Mouse (Mus musculus) forebrain, embryonic 15.5 days (tissue): Measurements from ENCODE around the gene Tmem86a. TPM values are rescaled to one million over a fixed set of nuclear protein-coding genes. Genes with fewer than 3 reads are reported as not detected.
A peak's percentile ranks its signal among the peaks of the same experiment; 100 is the strongest.

Experiments
- ATAC-seq: fragments of 200-750 bp; cut with Nextera tagmentation; replicated peaks from 2 replicates; pipeline ENCODE4 v1.8.0; 2017; ENCODE audit warnings: mild to moderate bottlenecking, moderate TSS enrichment, moderate library complexity
- H3K27ac ChIP-seq: fragments of 300-500 bp; sonication (generic); replicated peaks from 2 replicates; pipeline ENCODE4 v1.5.1; 2015; ENCODE audit warnings: mild to moderate bottlenecking, inconsistent platforms
- H3K27me3 ChIP-seq: fragments of 300-500 bp; sonication (generic); 2 replicates; pipeline ENCODE4 v1.6.1; 2015; ENCODE audit warnings: inconsistent platforms
- H3K36me3 ChIP-seq: fragments of 300-500 bp; sonication (generic); 2 replicates; pipeline ENCODE4 v1.6.1; 2015; ENCODE audit warnings: mild to moderate bottlenecking, inconsistent platforms
- H3K4me1 ChIP-seq: fragments of 300-500 bp; sonication (generic); 2 replicates; pipeline ENCODE4 v1.6.1; 2015; ENCODE audit warnings: inconsistent platforms
- H3K4me2 ChIP-seq: fragments of 300-500 bp; sonication (generic); replicated peaks from 2 replicates; pipeline ENCODE4 v1.6.1; 2015; ENCODE audit warnings: mild to moderate bottlenecking, inconsistent platforms
- H3K4me3 ChIP-seq: fragments of 300-500 bp; sonication (generic); 2 replicates; pipeline ENCODE4 v1.5.1; 2015; ENCODE audit warnings: mild to moderate bottlenecking, inconsistent platforms
- H3K9ac ChIP-seq: fragments of 300-500 bp; sonication (generic); replicated peaks from 2 replicates; pipeline ENCODE4 v1.6.1; 2015; ENCODE audit warnings: mild to moderate bottlenecking, inconsistent platforms
- H3K9me3 ChIP-seq: fragments of 300-500 bp; sonication (generic); 2 replicates; pipeline ENCODE4 v1.6.1; 2016; ENCODE audit warnings: inconsistent platforms
- WGBS: fragments of 180-500 bp; shearing (Covaris S2); methylation state at CpG from one replicate; pipeline ENCODE4 v1.1.7; 2015; ENCODE audit warnings: mixed read lengths; 5-methylcytosine and 5-hydroxymethylcytosine counted together
- polyA plus RNA-seq: library from polyadenylated mRNA; unstranded; fragments of >200 nt; fragmentation: Nextera tagmentation; extraction: Ambion mirVana; gene quantifications from 2 replicates; pipeline ENCODE4 v1.2.1, GENCODE M21; 2015

The Tmem86a gene
- 25.4 and 25.7 TPM in 2 replicates for polyA plus RNA-seq

GRCm38 (mm10) chr7:47050366-47050765, at the start of gene Tmem86a:
Tmem86a (plus strand) TSS chr7:47050601.
- peak within 1 kb of the TSS; percentile 83 for H3K9ac ChIP-seq
- WGBS: under 1% methylated on average over 33 of the region's 33 CpGs
- peaks cover 23% of the 10 kb centered on the region for H3K4me1 ChIP-seq
- H3K4me3 ChIP-seq: peak within 1 kb of the TSS; percentile 80
- ATAC-seq: peak; percentile 99
- no peaks in the 10 kb centered on the region for H3K9me3 ChIP-seq
- no peaks in the 10 kb centered on the region for H3K36me3 ChIP-seq
- H3K4me2 ChIP-seq: peak within 1 kb of the TSS; percentile 70
- peak within 1 kb of the TSS; percentile 92 for H3K27ac ChIP-seq
- peaks cover 4% of the 10 kb centered on the region; the same call in 1 of the 2 replicates for H3K27me3 ChIP-seq

GRCm38 (mm10) chr7:47000644-47000983, 49.8 kb upstream of the Tmem86a start:
- Histone ChIP-seq H3K9ac (no peak overlapping the region), H3K4me3 (no peak overlapping the region), H3K9me3 (no peaks in the 10 kb centered on the region), H3K4me2 (no peak overlapping the region), H3K27me3 (no peaks in the 10 kb centered on the region), H3K4me1 (peaks cover 62% of the 10 kb centered on the region), H3K36me3 (peaks cover 27% of the 10 kb centered on the region), H3K27ac (peak overlapping the region; percentile 79)
- ATAC-seq: peak; percentile 96
- WGBS: 22% methylated on average over 3 of the region's 3 CpGs

GRCm38 (mm10) chr7:47001125-47001899, 49.1 kb upstream of the Tmem86a start:
- Histone ChIP-seq H3K4me3 (no peak overlapping the region), H3K9ac (no peak overlapping the region), H3K27ac (peak overlapping the region; percentile 79), H3K27me3 (no peaks in the 10 kb centered on the region), H3K36me3 (peaks cover 21% of the 10 kb centered on the region), H3K4me2 (no peak overlapping the region), H3K4me1 (peaks cover 68% of the 10 kb centered on the region), H3K9me3 (no peaks in the 10 kb centered on the region)
- 58% methylated on average over 5 of the region's 5 CpGs for WGBS
- no peak for ATAC-seq

GRCm38 (mm10) chr7:47001900-47002275, 48.5 kb upstream of the Tmem86a start:
- Histone ChIP-seq H3K4me3 (no peak overlapping the region), H3K9me3 (no peaks in the 10 kb centered on the region), H3K27ac (peak overlapping the region; percentile 62), H3K27me3 (no peaks in the 10 kb centered on the region), H3K4me2 (no peak overlapping the region), H3K4me1 (peaks cover 71% of the 10 kb centered on the region), H3K9ac (no peak overlapping the region), H3K36me3 (peaks cover 19% of the 10 kb centered on the region)
- ATAC-seq: no peak
- 60% methylated on average over 4 of the region's 4 CpGs for WGBS

GRCm38 (mm10) chr7:47003411-47004115, 46.8 kb upstream of the Tmem86a start:
- H3K9ac ChIP-seq: no peak overlapping the region
- no peaks in the 10 kb centered on the region for H3K27me3 ChIP-seq
- H3K4me2 ChIP-seq: no peak overlapping the region
- peaks cover 2% of the 10 kb centered on the region; the same call in 1 of the 2 replicates for H3K36me3 ChIP-seq
- H3K4me3 ChIP-seq: no peak overlapping the region
- no peaks in the 10 kb centered on the region for H3K9me3 ChIP-seq
- ATAC-seq: no peak
- peak overlapping the region; percentile 62 for H3K27ac ChIP-seq
- H3K4me1 ChIP-seq: peaks cover 75% of the 10 kb centered on the region
- 14% methylated on average over 3 of the region's 3 CpGs for WGBS

GRCm38 (mm10) chr7:47007109-47007780, 43.2 kb upstream of the Tmem86a start:
- peak overlapping the region; percentile 89 for H3K27ac ChIP-seq
- peak overlapping the region; percentile 74 for H3K4me3 ChIP-seq
- peaks cover 65% of the 10 kb centered on the region for H3K4me1 ChIP-seq
- no peak for ATAC-seq
- 20% methylated on average over 21 of the region's 21 CpGs for WGBS
- no peaks in the 10 kb centered on the region for H3K36me3 ChIP-seq
- H3K4me2 ChIP-seq: peak overlapping the region; percentile 86
- H3K9ac ChIP-seq: peak overlapping the region; percentile 56
- no peaks in the 10 kb centered on the region for H3K9me3 ChIP-seq
- no peaks in the 10 kb centered on the region for H3K27me3 ChIP-seq

- H3K9ac ChIP-seq: peak overlapping the region; percentile 56
These were observed 42.6 kb upstream of the Tmem86a start for GRCm38 (mm10) chr7:47007818-47008167.

GRCm38 (mm10) chr7:47008168-47008993, 42.0 kb upstream of the Tmem86a start, which contains the start of gene Spty2d1:
Spty2d1 (minus strand) TSS chr7:47008411.
- under 1% methylated on average over 57 of the region's 57 CpGs for WGBS
- Histone ChIP-seq H3K27me3 (no peaks in the 10 kb centered on the region), H3K4me3 (peak within 1 kb of the TSS; percentile 74), H3K9ac (peak within 1 kb of the TSS; percentile 56), H3K4me2 (peak within 1 kb of the TSS; percentile 86), H3K9me3 (no peaks in the 10 kb centered on the region), H3K27ac (peak within 1 kb of the TSS; percentile 89), H3K4me1 (peaks cover 54% of the 10 kb centered on the region), H3K36me3 (no peaks in the 10 kb centered on the region)
- ATAC-seq: peak; percentile 96

More at GRCm38 (mm10) chr7:47007818-47008167, 42.6 kb upstream of the Tmem86a start:
- ATAC-seq: no peak; the same call in 1 of the 2 replicates
- Histone ChIP-seq H3K4me2 (peak overlapping the region; percentile 86), H3K9me3 (no peaks in the 10 kb centered on the region), H3K36me3 (no peaks in the 10 kb centered on the region), H3K4me3 (peak overlapping the region; percentile 74), H3K27me3 (no peaks in the 10 kb centered on the region), H3K27ac (peak overlapping the region; percentile 89), H3K4me1 (peaks cover 60% of the 10 kb centered on the region)
- WGBS: under 1% methylated on average over 25 of the region's 25 CpGs

GRCm38 (mm10) chr7:47013131-47013767, 37.2 kb upstream of the Tmem86a start:
- Histone ChIP-seq H3K4me1 (peaks cover 24% of the 10 kb centered on the region), H3K27ac (no peak overlapping the region), H3K36me3 (no peaks in the 10 kb centered on the region), H3K27me3 (no peaks in the 10 kb centered on the region), H3K4me3 (no peak overlapping the region), H3K9me3 (no peaks in the 10 kb centered on the region), H3K9ac (no peak overlapping the region), H3K4me2 (no peak overlapping the region)
- ATAC-seq: no peak
- WGBS: 51% methylated on average over 9 of the region's 9 CpGs

- no peak for ATAC-seq
- Histone ChIP-seq H3K27me3 (no peaks in the 10 kb centered on the region), H3K9ac (no peak overlapping the region), H3K9me3 (no peaks in the 10 kb centered on the region), H3K4me2 (no peak overlapping the region), H3K4me1 (peaks cover 12% of the 10 kb centered on the region), H3K36me3 (no peaks in the 10 kb centered on the region), H3K4me3 (no peak overlapping the region), H3K27ac (0 out of 2 replicates have a peak overlapping the region, but pooled peaks have one; percentile 38)
- 53% methylated on average over 11 of the region's 11 CpGs for WGBS
These were observed 35.6 kb upstream of the Tmem86a start for GRCm38 (mm10) chr7:47014564-47015389.
